Mouse (Mus musculus): ENCODE measurements at regions not wholly inside any gene's neighbourhood (a gene's known extent, or its start where the extent isn't known, plus 50 kb on each side); places are given as distances from the start of the nearest gene placed in this dataset.
A peak's percentile ranks its signal among the peaks of the same experiment; 100 is the strongest.

GRCm38 (mm10) chr6:99939382-99939781, 213.2 kb upstream of the Prok2 start:
- 49% methylated on average over 5 of the region's 5 CpGs for WGBS
- peaks cover 8% of the 10 kb centered on the region for H3K4me1 ChIP-seq (ENCODE audit: insufficient read depth)
- no peak overlapping the region for H3K9ac ChIP-seq
- H3K27me3 ChIP-seq (ENCODE audit: insufficient read depth, low read length) = no peaks in the 10 kb centered on the region
- no peak overlapping the region for H3K4me2 ChIP-seq
- no peaks in the 10 kb centered on the region for H3K36me3 ChIP-seq (ENCODE audit: insufficient read depth)
- H3K27ac ChIP-seq (ENCODE audit: low read depth) = no peak overlapping the region
- no peaks in the 10 kb centered on the region for H3K9me3 ChIP-seq (ENCODE audit: low read depth, low read length)
- DNase-seq = no peak
- no peak overlapping the region for H3K4me3 ChIP-seq (ENCODE audit: low read depth, low read length)
- TF ChIP-seq CTCF (IDR thresholded peaks at IDR 0.05; ENCODE audit: low read depth) = no peak
- ATAC-seq (ENCODE audit: insufficient read depth) = no peak

GRCm38 (mm10) chr6:99938949-99939348, 212.8 kb upstream of the Prok2 start:
- Histone ChIP-seq H3K4me3 (ENCODE audit: low read depth, low read length) (no peak overlapping the region), H3K27ac (ENCODE audit: low read depth) (no peak overlapping the region), H3K4me1 (ENCODE audit: insufficient read depth) (peaks cover 12% of the 10 kb centered on the region), H3K9me3 (ENCODE audit: low read depth, low read length) (no peaks in the 10 kb centered on the region), H3K4me2 (no peak overlapping the region), H3K27me3 (ENCODE audit: insufficient read depth, low read length) (no peaks in the 10 kb centered on the region), H3K9ac (no peak overlapping the region), H3K36me3 (ENCODE audit: insufficient read depth) (no peaks in the 10 kb centered on the region)
- WGBS = 40% methylated on average over 7 of the region's 7 CpGs
- ATAC-seq (ENCODE audit: insufficient read depth) = no peak
- TF ChIP-seq CTCF (IDR thresholded peaks at IDR 0.05; ENCODE audit: low read depth) = no peak
- DNase-seq = no peak

GRCm38 (mm10) chr6:99936716-99937115, 210.5 kb upstream of the Prok2 start:
- no peak overlapping the region for H3K4me3 ChIP-seq (ENCODE audit: low read depth, low read length)
- no peaks in the 10 kb centered on the region for H3K27me3 ChIP-seq (ENCODE audit: insufficient read depth, low read length)
- H3K9me3 ChIP-seq (ENCODE audit: low read depth, low read length) = no peaks in the 10 kb centered on the region
- H3K9ac ChIP-seq = no peak overlapping the region
- no peak overlapping the region for H3K4me2 ChIP-seq
- ATAC-seq (ENCODE audit: insufficient read depth) (no peak), DNase-seq (peak; percentile 59)
- H3K36me3 ChIP-seq (ENCODE audit: insufficient read depth) = no peaks in the 10 kb centered on the region
- H3K4me1 ChIP-seq (ENCODE audit: insufficient read depth) = peaks cover 15% of the 10 kb centered on the region
- H3K27ac ChIP-seq (ENCODE audit: low read depth) = no peak overlapping the region; the same call in 1 of the 2 replicates
- no peak for TF ChIP-seq CTCF (IDR thresholded peaks at IDR 0.05; ENCODE audit: low read depth)

- no peak for ATAC-seq (ENCODE audit: insufficient read depth)
- Histone ChIP-seq H3K4me2 (no peak overlapping the region), H3K27me3 (ENCODE audit: insufficient read depth, low read length) (no peaks in the 10 kb centered on the region), H3K36me3 (ENCODE audit: insufficient read depth) (no peaks in the 10 kb centered on the region), H3K27ac (ENCODE audit: low read depth) (no peak overlapping the region), H3K4me3 (ENCODE audit: low read depth, low read length) (no peak overlapping the region), H3K9ac (no peak overlapping the region), H3K4me1 (ENCODE audit: insufficient read depth) (peaks cover 15% of the 10 kb centered on the region), H3K9me3 (ENCODE audit: low read depth, low read length) (no peaks in the 10 kb centered on the region)
- no peak for DNase-seq
- TF ChIP-seq CTCF (IDR thresholded peaks at IDR 0.05; ENCODE audit: low read depth) = no peak
- WGBS = 73% methylated on average over 4 of the region's 4 CpGs
These were observed 209.2 kb upstream of the Prok2 start for GRCm38 (mm10) chr6:99935373-99935772.

- WGBS = 34% methylated on average over 5 of the region's 5 CpGs
- Histone ChIP-seq H3K4me2 (no peak overlapping the region), H3K4me3 (ENCODE audit: low read depth, low read length) (no peak overlapping the region), H3K4me1 (ENCODE audit: insufficient read depth) (peaks cover 15% of the 10 kb centered on the region), H3K9ac (no peak overlapping the region), H3K27me3 (ENCODE audit: insufficient read depth, low read length) (no peaks in the 10 kb centered on the region), H3K36me3 (ENCODE audit: insufficient read depth) (no peaks in the 10 kb centered on the region), H3K9me3 (ENCODE audit: low read depth, low read length) (no peaks in the 10 kb centered on the region), H3K27ac (ENCODE audit: low read depth) (no peak overlapping the region)
- ATAC-seq (ENCODE audit: insufficient read depth) (peak; percentile 48; the same call in 1 of the 2 replicates), DNase-seq (peak; percentile 55)
- no peak for TF ChIP-seq CTCF (IDR thresholded peaks at IDR 0.05; ENCODE audit: low read depth)
These were observed 208.2 kb upstream of the Prok2 start for GRCm38 (mm10) chr6:99934394-99934793.

GRCm38 (mm10) chr6:99933404-99933803, 207.2 kb upstream of the Prok2 start:
- TF ChIP-seq CTCF (IDR thresholded peaks at IDR 0.05; ENCODE audit: low read depth) = no peak
- Histone ChIP-seq H3K36me3 (ENCODE audit: insufficient read depth) (no peaks in the 10 kb centered on the region), H3K9me3 (ENCODE audit: low read depth, low read length) (no peaks in the 10 kb centered on the region), H3K4me3 (ENCODE audit: low read depth, low read length) (no peak overlapping the region), H3K4me1 (ENCODE audit: insufficient read depth) (peaks cover 20% of the 10 kb centered on the region), H3K27ac (ENCODE audit: low read depth) (no peak overlapping the region), H3K4me2 (no peak overlapping the region), H3K27me3 (ENCODE audit: insufficient read depth, low read length) (no peaks in the 10 kb centered on the region), H3K9ac (no peak overlapping the region)
- no peak for ATAC-seq (ENCODE audit: insufficient read depth)
- DNase-seq = no peak
- 64% methylated on average over 5 of the region's 5 CpGs for WGBS

GRCm38 (mm10) chr6:99932923-99933322, 206.7 kb upstream of the Prok2 start:
- H3K4me1 ChIP-seq (ENCODE audit: insufficient read depth) = peaks cover 22% of the 10 kb centered on the region
- 45% methylated on average over 2 of the region's 2 CpGs for WGBS
- no peak for ATAC-seq (ENCODE audit: insufficient read depth)

GRCm38 (mm10) chr6:99932405-99932804, 206.2 kb upstream of the Prok2 start:
- no peak for ATAC-seq (ENCODE audit: insufficient read depth)
- DNase-seq = no peak
- H3K4me3 ChIP-seq (ENCODE audit: low read depth, low read length) = no peak overlapping the region
- H3K9me3 ChIP-seq (ENCODE audit: low read depth, low read length) = no peaks in the 10 kb centered on the region
- H3K27me3 ChIP-seq (ENCODE audit: insufficient read depth, low read length) = no peaks in the 10 kb centered on the region
- no peak overlapping the region for H3K9ac ChIP-seq
- WGBS = 66% methylated on average over 6 of the region's 6 CpGs
- no peak overlapping the region for H3K27ac ChIP-seq (ENCODE audit: low read depth)
- H3K4me2 ChIP-seq = no peak overlapping the region
- no peak for TF ChIP-seq CTCF (IDR thresholded peaks at IDR 0.05; ENCODE audit: low read depth)
- peaks cover 26% of the 10 kb centered on the region for H3K4me1 ChIP-seq (ENCODE audit: insufficient read depth)
- no peaks in the 10 kb centered on the region for H3K36me3 ChIP-seq (ENCODE audit: insufficient read depth)

More at GRCm38 (mm10) chr6:99932923-99933322, 206.7 kb upstream of the Prok2 start:
- H3K4me2 ChIP-seq = no peak overlapping the region
- H3K27ac ChIP-seq (ENCODE audit: low read depth) = no peak overlapping the region
- no peak overlapping the region for H3K9ac ChIP-seq
- H3K4me3 ChIP-seq (ENCODE audit: low read depth, low read length) = no peak overlapping the region
- H3K27me3 ChIP-seq (ENCODE audit: insufficient read depth, low read length) = no peaks in the 10 kb centered on the region
- no peaks in the 10 kb centered on the region for H3K36me3 ChIP-seq (ENCODE audit: insufficient read depth)
- no peak for TF ChIP-seq CTCF (IDR thresholded peaks at IDR 0.05; ENCODE audit: low read depth)
- H3K9me3 ChIP-seq (ENCODE audit: low read depth, low read length) = no peaks in the 10 kb centered on the region
- DNase-seq = peak; percentile 59
